Mouse (Mus musculus) right cerebral cortex, adult 2 months (tissue): ENCODE measurements around the gene Sbno2.

Experiments
- DNase-seq, 2 experiments: peaks; one replicate each; pipeline ENCODE4 v3.0.0; 2021 to 2022; ENCODE audit warnings: low spot score in 2 of 2

Gene Sbno2

DNA sequence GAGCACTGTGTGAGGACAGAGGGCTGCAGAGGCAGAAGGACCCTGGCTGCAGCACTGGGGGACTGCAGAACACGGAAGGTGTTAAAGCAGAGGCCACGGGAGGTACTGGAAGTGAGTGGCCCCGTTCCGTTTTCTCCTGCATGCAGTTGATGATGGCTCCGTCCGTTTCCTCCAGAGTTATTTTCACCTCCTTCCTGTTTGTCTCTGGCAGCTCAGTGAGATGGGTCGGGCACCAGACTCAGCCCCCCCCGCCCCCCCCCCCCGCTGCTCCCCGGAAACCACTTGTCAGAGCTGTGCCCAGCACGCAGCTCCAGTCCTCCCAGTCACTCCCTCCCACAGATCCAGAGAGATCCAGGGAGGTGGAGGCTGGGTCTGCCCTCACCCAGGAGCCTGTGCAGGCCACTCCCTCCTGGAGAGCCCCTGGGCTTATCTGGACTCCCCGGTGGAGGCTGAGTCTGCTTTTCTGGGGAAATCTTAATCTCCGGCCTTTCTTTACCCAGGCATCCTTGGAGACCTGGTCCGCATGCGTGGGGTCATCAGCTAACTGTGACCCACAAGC lies 86.6 kb downstream of the Sbno2 start:
- no peak for DNase-seq

DNA sequence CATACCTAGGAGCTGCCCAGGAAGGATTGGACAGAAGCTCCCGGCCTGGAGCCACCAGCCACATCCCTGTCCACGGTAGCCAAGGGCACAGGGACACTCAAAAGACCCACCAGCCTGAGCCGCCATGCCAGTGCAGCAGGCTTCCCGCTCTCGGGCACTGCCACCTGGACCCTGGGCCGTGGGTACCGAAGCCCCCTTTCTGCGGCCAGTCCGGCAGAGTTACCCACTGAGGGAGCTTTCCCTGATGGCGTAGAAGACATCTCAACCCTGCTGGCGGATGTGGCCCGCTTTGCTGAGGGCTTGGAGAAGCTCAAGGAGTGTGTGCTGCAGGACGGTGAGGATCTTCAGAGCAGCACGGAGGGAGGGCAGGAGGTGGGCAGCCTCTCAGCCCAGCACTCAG lies 87.6 kb downstream of the Sbno2 start:
- no peak for DNase-seq

DNA sequence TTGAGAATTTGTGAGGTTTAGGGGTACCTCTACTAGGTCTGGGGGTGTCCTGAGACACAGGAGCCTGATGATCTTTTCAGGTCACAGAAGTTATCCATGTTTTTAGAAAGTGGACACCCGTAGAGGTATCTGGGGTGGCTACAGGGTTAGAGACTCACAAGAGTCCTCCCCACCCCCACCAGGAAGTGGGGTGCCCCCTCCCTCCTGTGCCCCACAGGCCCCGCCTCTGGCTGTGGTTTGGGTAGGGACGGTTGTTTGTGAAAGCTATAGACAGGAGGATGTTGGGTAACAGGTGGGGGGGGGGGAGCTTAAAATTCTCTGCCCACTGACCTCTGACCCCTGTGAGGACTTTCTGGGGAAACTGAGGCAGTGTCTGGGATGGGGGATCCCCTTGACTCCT lies 88.0 kb downstream of the Sbno2 start:
- no peak for DNase-seq

DNA sequence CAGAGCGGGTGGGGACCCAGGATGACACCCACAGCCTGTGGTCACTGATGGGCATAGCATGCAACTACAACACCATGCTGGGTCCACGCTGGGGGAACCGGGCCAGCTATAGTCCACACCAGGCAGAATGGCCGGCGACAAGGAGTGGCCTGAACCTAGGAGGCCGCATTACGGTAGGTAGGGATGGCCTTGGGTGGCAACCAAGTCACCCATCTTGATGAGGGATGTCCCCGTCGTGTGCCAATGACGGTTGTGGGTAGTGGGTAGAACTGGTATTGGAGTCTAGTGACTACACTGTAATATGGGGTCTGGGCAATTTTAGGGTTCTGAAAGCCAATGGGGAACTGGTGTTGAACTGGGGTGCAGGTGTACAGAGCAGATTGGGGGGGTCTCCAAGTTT lies 88.4 kb downstream of the Sbno2 start:
- DNase-seq, result no peak

DNA sequence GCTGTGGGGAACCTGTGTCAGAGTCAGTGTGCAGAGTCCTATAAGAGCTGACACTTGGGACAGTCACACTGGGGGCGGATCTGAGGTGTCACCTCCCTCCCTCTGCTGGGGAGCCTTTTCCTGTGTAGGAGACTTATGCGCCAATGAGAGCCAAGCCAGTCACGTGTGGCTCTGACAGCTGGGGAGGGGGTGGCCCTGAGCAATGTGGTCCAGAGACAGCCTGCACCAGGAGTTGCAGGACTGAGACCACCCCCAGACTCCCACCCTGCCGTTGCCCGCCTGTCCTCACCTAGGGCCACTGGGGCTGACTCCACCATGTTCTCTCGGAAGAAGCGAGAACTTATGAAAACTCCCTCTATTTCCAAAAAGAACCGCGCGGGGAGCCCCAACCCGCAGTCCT lies 88.9 kb downstream of the Sbno2 start, which contains the start of gene Arhgap45:
Gene Arhgap45 (plus strand): TSS at position 143 of the 400 bp plus-strand sequence.
- no peak for DNase-seq

DNA sequence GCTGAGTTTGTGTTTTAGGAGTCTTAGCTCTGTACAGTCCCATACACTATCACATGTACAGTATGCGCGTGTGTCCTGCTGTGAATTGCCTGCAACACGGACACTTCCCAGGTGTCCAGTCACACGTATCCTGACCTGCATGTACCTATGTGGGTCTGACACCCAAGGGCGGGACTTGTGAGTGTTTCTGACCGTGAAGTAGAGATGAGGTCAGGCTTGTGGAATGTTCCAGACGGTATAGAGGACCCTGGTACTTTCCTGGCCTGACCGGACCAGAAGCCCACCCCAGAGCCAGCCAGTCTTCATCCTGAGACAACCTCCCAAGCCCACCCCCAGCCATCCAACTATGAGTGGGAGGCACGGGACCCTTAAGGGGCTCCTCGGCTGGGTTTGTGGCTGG lies 89.8 kb downstream of the Sbno2 start:
- no peak for DNase-seq

DNA sequence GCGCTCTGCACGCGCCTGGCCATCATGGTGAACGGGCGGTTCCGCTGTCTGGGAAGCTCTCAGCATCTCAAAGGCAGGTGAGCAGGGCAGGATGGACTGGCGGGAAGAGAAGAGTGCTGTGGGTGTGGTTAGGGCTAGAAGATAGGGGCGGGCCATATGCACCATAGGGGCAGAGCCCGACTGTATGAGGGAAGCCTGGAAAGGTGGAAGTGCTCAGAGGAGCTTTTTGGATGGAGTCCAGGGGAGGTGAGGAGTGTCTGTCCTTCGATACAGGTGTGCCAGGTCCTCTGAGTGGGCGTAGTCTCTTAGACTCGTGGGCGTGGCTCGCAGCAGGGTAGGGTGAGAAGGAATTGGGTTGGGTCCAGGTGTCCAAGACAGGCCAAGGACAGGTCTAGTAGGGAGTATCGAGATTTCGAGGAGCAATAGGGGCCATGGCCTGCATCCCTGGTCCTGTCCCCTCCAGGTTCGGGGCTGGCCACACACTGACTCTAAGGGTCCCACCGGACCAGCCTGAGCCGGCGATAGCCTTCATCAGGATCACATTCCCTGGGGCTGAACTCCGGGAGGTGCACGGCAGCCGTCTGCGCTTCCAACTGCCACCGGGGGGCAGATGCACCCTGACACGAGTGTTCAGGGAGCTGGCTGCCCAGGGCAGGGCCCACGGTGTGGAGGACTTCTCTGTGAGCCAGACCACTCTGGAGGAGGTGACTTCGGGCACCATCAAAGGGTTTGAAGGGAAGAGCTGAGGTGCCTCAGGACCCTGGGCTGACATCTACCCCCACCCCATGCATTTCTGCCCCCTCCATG lies 90.7 kb downstream of the Sbno2 start:
- no peak for DNase-seq

DNA sequence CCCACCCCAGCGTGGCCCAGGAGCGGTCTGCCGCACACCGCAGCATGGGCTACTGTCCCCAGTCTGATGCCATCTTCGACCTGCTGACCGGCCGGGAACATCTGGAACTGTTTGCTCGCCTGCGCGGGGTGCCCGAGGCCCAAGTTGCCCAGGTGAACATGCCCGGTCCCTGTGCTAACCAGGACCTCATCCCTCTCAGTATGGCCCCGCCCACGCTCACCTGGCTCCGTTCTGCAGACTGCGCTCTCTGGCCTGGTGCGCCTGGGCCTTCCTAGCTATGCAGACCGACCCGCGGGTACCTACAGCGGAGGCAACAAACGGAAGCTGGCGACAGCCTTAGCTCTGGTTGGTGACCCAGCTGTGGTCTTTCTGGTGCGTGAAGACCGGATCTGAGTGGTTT lies 91.8 kb downstream of the Sbno2 start:
- no peak for DNase-seq

DNA sequence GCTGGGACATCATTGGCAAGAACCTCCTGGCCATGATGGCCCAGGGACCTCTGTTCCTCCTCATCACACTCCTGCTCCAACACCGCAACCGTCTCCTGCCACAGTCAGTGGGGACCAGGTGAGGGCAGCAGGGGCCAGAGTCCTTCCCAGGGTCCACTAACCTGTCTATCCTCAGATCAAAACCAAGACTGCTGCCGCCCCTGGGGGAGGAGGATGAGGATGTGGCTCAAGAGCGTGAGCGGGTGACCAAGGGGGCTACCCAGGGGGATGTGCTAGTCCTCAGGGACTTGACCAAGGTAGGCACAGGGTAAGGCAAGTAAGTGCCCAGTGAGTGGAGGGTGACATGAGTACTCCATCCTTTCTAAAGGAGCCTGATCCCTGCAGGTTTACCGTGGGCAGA lies 93.6 kb downstream of the Sbno2 start:
- no peak for DNase-seq
